Mouse (Mus musculus): Measurements from ENCODE around the gene Bach2. TPM values are rescaled to one million over a fixed set of nuclear protein-coding genes. Genes with fewer than 3 reads are reported as not detected.
A peak's percentile ranks its signal among the peaks of the same experiment; 100 is the strongest.

Gene Bach2
- polyA plus RNA-seq, 1 experiment = 0.11 TPM

- Histone ChIP-seq H3K79me3 (ENCODE audit: low read depth) (no peaks in the 10 kb centered on the region), H3K36me3 (ENCODE audit: control insufficient read depth, insufficient read depth) (no peaks in the 10 kb centered on the region), H3ac (ENCODE audit: control insufficient read depth, insufficient read length, low read depth) (no peak overlapping the region), H3K27me3 (ENCODE audit: control insufficient read depth, insufficient read depth, insufficient read length) (no peaks in the 10 kb centered on the region), H3K4me3 (ENCODE audit: insufficient read depth, poor library complexity, severe bottlenecking) (no peak overlapping the region), H3K79me2 (ENCODE audit: control insufficient read depth, insufficient read depth) (no peaks in the 10 kb centered on the region)
- TF ChIP-seq CTCF (IDR thresholded peaks at IDR 0.05; ENCODE audit: control insufficient read depth, insufficient read depth, insufficient read length) = no peak
- TF ChIP-seq CEBPB (IDR thresholded peaks at IDR 0.05; ENCODE audit: low read depth) = no peak
- no peak for TF ChIP-seq USF1 (IDR thresholded peaks at IDR 0.05; ENCODE audit: low read depth)
- TF ChIP-seq MYOG (IDR thresholded peaks at IDR 0.05; ENCODE audit: control insufficient read depth, extremely low read depth, insufficient read length) = no peak
- TF ChIP-seq MYOD1 (IDR thresholded peaks at IDR 0.05; ENCODE audit: control insufficient read depth, insufficient read length, low read depth) = no peak
- TF ChIP-seq MAX (IDR thresholded peaks at IDR 0.05) = no peak
- no peak for TF ChIP-seq FOSL1 (IDR thresholded peaks at IDR 0.05; ENCODE audit: insufficient read depth, low read length, poor library complexity, severe bottlenecking)
Measured at GRCm38 (mm10) chr4:32342269-32342668, 103.7 kb downstream of the Bach2 start.

- Histone ChIP-seq H3K79me2 (ENCODE audit: control insufficient read depth, insufficient read depth) (no peaks in the 10 kb centered on the region), H3K79me3 (ENCODE audit: low read depth) (no peaks in the 10 kb centered on the region)
Measured at GRCm38 (mm10) chr4:32343256-32344165, 104.9 kb downstream of the Bach2 start.

GRCm38 (mm10) chr4:32344276-32344675, 105.7 kb downstream of the Bach2 start:
- H3ac ChIP-seq (ENCODE audit: control insufficient read depth, insufficient read length, low read depth) = no peak overlapping the region
- H3K27me3 ChIP-seq (ENCODE audit: control insufficient read depth, insufficient read depth, insufficient read length) = no peaks in the 10 kb centered on the region
- no peaks in the 10 kb centered on the region for H3K79me3 ChIP-seq (ENCODE audit: low read depth)
- TF ChIP-seq FOSL1 (IDR thresholded peaks at IDR 0.05; ENCODE audit: insufficient read depth, low read length, poor library complexity, severe bottlenecking) = no peak
- no peaks in the 10 kb centered on the region for H3K36me3 ChIP-seq (ENCODE audit: control insufficient read depth, insufficient read depth)
- no peaks in the 10 kb centered on the region for H3K79me2 ChIP-seq (ENCODE audit: control insufficient read depth, insufficient read depth)
- no peak overlapping the region for H3K4me3 ChIP-seq (ENCODE audit: insufficient read depth, poor library complexity, severe bottlenecking)

More at GRCm38 (mm10) chr4:32343256-32344165, 104.9 kb downstream of the Bach2 start:
- no peaks in the 10 kb centered on the region for H3K36me3 ChIP-seq (ENCODE audit: control insufficient read depth, insufficient read depth)
- H3ac ChIP-seq (ENCODE audit: control insufficient read depth, insufficient read length, low read depth) = no peak overlapping the region
- H3K27me3 ChIP-seq (ENCODE audit: control insufficient read depth, insufficient read depth, insufficient read length) = no peaks in the 10 kb centered on the region
- no peak overlapping the region for H3K4me3 ChIP-seq (ENCODE audit: insufficient read depth, poor library complexity, severe bottlenecking)
- no peak for TF ChIP-seq CEBPB (IDR thresholded peaks at IDR 0.05; ENCODE audit: low read depth)
- peak; percentile 29 for TF ChIP-seq MYOD1 (IDR thresholded peaks at IDR 0.05; ENCODE audit: control insufficient read depth, insufficient read length, low read depth)

GRCm38 (mm10) chr4:32347202-32347601, 108.6 kb downstream of the Bach2 start:
- H3K36me3 ChIP-seq (ENCODE audit: control insufficient read depth, insufficient read depth) = no peaks in the 10 kb centered on the region
- no peaks in the 10 kb centered on the region for H3K27me3 ChIP-seq (ENCODE audit: control insufficient read depth, insufficient read depth, insufficient read length)
- H3K79me2 ChIP-seq (ENCODE audit: control insufficient read depth, insufficient read depth) = no peaks in the 10 kb centered on the region

GRCm38 (mm10) chr4:32347711-32348110, 109.1 kb downstream of the Bach2 start:
- Histone ChIP-seq H3K79me3 (ENCODE audit: low read depth) (no peaks in the 10 kb centered on the region), H3K4me3 (ENCODE audit: insufficient read depth, poor library complexity, severe bottlenecking) (no peak overlapping the region), H3ac (ENCODE audit: control insufficient read depth, insufficient read length, low read depth) (no peak overlapping the region), H3K27me3 (ENCODE audit: control insufficient read depth, insufficient read depth, insufficient read length) (no peaks in the 10 kb centered on the region), H3K36me3 (ENCODE audit: control insufficient read depth, insufficient read depth) (no peaks in the 10 kb centered on the region), H3K79me2 (ENCODE audit: control insufficient read depth, insufficient read depth) (no peaks in the 10 kb centered on the region)
- TF ChIP-seq USF1 (IDR thresholded peaks at IDR 0.05; ENCODE audit: low read depth) = no peak
- no peak for TF ChIP-seq MYOD1 (IDR thresholded peaks at IDR 0.05; ENCODE audit: control insufficient read depth, insufficient read length, low read depth)
- TF ChIP-seq FOSL1 (IDR thresholded peaks at IDR 0.05; ENCODE audit: insufficient read depth, low read length, poor library complexity, severe bottlenecking) = no peak
- no peak for TF ChIP-seq MAX (IDR thresholded peaks at IDR 0.05)
- no peak for TF ChIP-seq CEBPB (IDR thresholded peaks at IDR 0.05; ENCODE audit: low read depth)
- no peak for TF ChIP-seq MYOG (IDR thresholded peaks at IDR 0.05; ENCODE audit: control insufficient read depth, extremely low read depth, insufficient read length)

More at GRCm38 (mm10) chr4:32347202-32347601, 108.6 kb downstream of the Bach2 start:
- Histone ChIP-seq H3ac (ENCODE audit: control insufficient read depth, insufficient read length, low read depth) (no peak overlapping the region), H3K79me3 (ENCODE audit: low read depth) (no peaks in the 10 kb centered on the region), H3K4me3 (ENCODE audit: insufficient read depth, poor library complexity, severe bottlenecking) (no peak overlapping the region)
- TF ChIP-seq MYOG (IDR thresholded peaks at IDR 0.05; ENCODE audit: control insufficient read depth, extremely low read depth, insufficient read length) (no peak), MAX (IDR thresholded peaks at IDR 0.05) (no peak), FOSL1 (IDR thresholded peaks at IDR 0.05; ENCODE audit: insufficient read depth, low read length, poor library complexity, severe bottlenecking) (no peak), CTCF (IDR thresholded peaks at IDR 0.05; ENCODE audit: control insufficient read depth, insufficient read depth, insufficient read length) (no peak), CEBPB (IDR thresholded peaks at IDR 0.05; ENCODE audit: low read depth) (no peak), USF1 (IDR thresholded peaks at IDR 0.05; ENCODE audit: low read depth) (no peak), MYOD1 (IDR thresholded peaks at IDR 0.05; ENCODE audit: control insufficient read depth, insufficient read length, low read depth) (no peak)

- no peaks in the 10 kb centered on the region for H3K36me3 ChIP-seq (ENCODE audit: control insufficient read depth, insufficient read depth)
- H3K27me3 ChIP-seq (ENCODE audit: control insufficient read depth, insufficient read depth, insufficient read length) = no peaks in the 10 kb centered on the region
- no peak for TF ChIP-seq MYOD1 (IDR thresholded peaks at IDR 0.05; ENCODE audit: control insufficient read depth, insufficient read length, low read depth)
- TF ChIP-seq FOSL1 (IDR thresholded peaks at IDR 0.05; ENCODE audit: insufficient read depth, low read length, poor library complexity, severe bottlenecking) = no peak
- no peak for TF ChIP-seq MAX (IDR thresholded peaks at IDR 0.05)
- no peak overlapping the region for H3K4me3 ChIP-seq (ENCODE audit: insufficient read depth, poor library complexity, severe bottlenecking)
- no peaks in the 10 kb centered on the region for H3K79me2 ChIP-seq (ENCODE audit: control insufficient read depth, insufficient read depth)
- no peaks in the 10 kb centered on the region for H3K79me3 ChIP-seq (ENCODE audit: low read depth)
- H3ac ChIP-seq (ENCODE audit: control insufficient read depth, insufficient read length, low read depth) = no peak overlapping the region
Measured at GRCm38 (mm10) chr4:32349361-32349760, 110.8 kb downstream of the Bach2 start.

All from C2C12 (cell line).